Mouse (Mus musculus) inflammation-experienced regulatory T-cells, adult 6 months (primary cell): ENCODE measurements around the gene Duoxa1. TPM values are rescaled to one million over a fixed set of nuclear protein-coding genes. Genes with fewer than 3 reads are reported as not detected.

ENCODE experiments used
- ATAC-seq: one replicate; pipeline ENCODE4 v1.8.0; 2017
- polyA plus RNA-seq, 3 experiments: library from polyadenylated mRNA; unstranded; fragments of 100-300 nt; shearing (Covaris generic); gene quantifications; one replicate each; pipeline ENCODE4 v1.2.1; 2017

Duoxa1 gene
- polyA plus RNA-seq, 3 experiments from 2014 or later, result not detected

DNA sequence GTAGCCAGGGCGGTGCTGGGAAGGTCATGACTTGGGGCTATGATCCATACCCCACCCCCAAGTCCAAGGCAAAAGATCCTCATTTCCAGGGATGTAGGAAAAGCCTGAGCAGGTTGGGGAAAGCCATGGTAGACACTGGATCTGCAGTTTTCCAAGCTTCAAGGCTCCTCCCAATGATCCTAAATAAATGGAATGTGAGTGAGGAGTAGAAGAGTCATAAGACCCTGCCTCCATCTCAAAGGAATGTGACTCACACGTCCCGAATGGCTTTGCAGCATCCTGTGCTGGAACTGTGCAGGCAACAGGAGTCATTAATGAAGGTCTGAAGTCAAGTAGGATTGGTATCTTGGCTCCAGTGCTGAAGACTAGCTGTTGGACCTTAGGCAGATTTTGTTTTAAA is 14.5 kb upstream of the Duoxa1 start:
- no peak for ATAC-seq

DNA sequence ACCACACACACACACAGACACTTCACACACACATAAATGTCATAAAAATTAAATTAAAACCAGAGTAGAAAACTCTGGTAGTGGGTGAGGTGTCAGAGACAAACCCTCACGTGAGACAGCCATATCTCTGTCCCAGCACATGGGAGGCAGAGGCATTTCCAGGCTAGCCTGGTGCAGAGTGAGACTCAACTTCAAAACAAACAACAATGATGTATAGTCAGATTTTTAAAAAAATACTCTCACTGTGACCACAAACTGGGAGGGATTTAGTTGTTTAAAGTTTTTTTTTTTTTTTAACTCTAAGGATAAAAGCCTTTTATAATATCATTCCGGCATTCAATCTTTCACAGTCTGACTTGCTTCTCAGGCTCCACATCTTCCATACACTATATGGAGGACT is 11.8 kb upstream of the Duoxa1 start:
- ATAC-seq, result no peak

DNA sequence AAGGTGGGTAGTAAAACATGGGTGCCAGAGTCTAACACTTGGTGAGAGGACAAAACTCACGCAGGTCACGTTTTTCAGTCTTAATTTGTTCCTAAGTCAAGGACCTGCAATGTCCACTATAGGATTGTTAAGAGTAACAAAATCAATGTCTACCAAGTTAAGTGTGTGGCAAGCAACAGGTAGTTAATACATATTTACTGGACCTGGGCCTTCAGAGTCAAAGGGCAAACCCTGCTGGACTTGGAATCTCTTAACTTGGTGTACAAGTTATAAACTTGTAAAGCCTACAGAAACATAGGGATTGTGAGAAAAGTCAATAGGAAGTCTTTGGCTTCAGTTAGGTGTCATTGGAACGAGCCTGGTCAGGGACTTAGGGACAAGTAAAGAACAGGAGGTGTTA is 11.1 kb upstream of the Duoxa1 start:
- no peak for ATAC-seq

DNA sequence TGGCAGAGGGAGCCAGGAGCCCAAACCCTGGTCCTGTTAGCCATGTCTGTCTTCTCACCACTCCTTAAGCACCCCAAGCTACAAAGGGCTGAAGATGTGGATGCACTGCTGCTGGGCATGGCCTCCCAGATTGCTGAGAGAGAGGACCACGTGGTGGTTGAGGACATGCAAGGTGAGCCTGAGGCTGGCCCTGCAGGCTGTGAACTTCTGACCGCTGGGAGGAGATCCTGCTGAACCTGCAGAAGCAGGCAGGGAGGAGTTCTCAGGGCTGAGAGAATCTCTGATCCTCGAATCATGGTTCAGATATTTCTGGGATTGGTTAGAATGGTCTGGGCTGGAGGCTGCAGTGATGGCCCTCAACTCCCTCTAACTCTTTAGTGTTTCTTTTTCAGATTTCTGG is 10.4 kb upstream of the Duoxa1 start:
- no peak for ATAC-seq

DNA sequence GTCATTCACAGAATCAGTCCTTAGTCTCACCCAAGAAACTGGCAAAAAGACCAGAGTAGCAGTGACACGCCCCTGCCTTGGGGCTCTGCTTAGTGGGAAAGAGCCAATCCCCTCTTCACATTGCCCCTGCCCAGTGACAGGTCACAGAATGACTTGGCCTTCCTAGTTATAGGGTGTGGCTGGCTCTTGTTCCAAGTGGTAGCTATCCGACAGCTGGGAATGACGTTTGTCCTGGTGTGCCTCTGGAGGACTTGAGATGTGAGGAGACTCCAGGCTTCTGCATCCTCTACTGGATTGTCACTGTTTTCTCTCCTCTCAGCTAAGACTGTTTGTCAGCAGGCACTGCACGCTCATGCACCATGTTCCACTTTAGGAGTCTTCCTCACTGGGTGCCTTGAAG is 3.9 kb upstream of the Duoxa1 start:
- no peak for ATAC-seq

DNA sequence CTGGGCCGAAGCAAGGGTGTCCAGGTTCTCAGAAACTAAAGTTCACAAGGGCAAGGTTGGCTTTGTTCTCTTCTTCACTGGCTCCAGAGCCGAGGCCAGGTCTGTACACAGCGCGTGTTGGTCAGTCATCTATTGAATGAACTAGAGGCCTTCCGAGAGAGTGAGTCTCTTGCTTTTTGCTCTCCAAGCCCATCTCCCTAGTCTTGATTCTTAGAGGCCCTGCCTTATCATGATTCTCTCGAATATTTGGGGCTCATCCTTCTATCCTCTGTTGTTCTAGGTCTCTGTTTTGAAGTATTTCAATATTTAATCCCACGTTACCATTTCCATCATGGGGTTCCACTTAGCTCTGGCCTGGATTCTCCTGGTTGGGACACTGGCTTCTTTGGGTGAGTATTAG is 1.8 kb upstream of the Duoxa1 start, which contains the start of gene Duox1:
Duox1 (plus strand) TSS at position 301 of the 400 bp plus-strand sequence.
- no peak for ATAC-seq

DNA sequence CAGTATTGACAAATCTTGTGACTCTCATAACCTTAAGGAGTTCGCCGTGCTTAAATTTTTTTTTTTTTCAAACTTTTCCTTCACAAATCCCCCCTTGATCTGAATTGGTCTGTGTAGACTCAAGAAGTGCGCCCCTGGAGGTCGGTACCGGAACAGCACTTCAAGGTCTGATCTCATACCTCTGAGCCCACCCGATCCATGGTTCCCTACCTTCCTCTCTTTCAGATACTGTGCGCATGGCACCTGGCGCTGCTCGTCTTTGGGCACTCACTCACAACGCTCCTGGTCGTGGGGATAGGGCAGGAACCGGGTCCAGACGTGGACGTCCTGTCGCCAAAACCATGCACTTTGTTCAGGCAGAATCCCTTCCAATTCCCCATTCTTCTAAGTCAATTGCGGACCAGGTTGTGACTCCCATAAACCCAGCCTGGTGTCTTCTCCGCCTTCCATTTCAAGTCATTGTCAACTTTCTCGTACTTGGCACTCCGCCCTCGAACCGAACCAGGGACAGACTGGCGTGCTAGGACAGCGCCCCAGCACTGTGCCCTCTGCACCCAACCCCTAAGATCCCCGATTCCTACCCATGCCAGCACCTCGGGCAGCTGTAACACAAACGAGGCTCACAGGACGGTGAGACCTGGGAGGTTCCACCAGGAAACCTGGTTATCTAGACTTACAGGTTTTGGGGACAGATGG is 660 bp downstream of the Duoxa1 start:
- peak; percentile 43 for ATAC-seq

DNA sequence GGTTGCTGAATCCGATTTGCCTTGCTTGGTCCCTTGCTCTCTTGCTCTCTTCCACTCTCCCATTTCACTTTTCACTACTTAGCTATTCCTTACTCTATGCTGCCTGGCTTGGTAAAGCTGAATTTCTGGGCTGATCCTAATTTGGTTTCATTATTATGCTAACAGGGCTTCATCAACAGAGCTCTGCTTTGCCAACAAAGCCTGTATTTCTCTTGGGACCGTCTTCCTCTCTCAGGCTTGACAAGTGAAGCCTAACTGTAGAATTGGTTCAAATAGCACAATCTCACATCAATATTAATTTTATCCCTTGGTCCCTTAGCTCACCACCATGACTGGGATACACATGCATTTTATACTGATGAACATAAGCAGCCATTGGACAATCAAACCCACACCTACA is 2.0 kb downstream of the Duoxa1 start:
- no peak for ATAC-seq

DNA sequence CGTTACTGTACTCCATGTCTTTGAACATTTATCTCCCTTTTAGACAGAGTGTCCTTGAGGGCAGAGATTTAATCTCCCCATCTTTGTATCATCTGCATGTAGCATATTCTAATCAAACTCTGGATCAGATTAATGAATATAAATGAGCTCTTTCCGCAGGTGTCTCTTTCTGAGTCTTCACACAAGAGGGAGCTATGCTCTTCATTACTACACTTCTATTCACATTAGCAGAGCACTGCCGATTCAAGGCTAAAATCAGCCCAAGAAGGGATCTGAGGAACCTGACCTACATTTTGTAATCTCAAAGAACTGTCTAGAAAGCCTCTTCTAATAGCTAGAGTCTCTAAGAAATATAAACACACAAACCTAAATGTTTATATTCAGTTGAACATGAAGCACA is 3.9 kb downstream of the Duoxa1 start:
- ATAC-seq, result no peak

DNA sequence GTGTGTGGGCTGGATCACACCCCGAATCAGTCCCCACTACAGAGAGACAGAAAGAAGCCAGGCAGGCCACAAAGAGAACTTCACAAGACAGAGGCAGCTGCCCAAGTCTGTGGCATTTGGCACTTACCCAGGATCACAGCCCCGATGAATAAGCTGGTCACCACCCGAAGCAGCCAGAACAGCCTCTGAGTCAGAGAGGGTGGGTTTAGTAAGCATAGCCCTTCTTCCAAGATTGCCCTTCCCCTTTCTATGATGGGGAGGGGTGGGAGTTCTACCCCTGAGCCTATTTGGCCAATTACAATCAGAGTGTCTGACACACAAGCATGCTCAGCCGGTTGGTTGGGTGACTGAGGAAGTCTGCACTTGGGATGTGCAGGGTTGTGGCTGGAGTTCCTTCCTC is 7.3 kb downstream of the Duoxa1 start:
- ATAC-seq, result no peak

DNA sequence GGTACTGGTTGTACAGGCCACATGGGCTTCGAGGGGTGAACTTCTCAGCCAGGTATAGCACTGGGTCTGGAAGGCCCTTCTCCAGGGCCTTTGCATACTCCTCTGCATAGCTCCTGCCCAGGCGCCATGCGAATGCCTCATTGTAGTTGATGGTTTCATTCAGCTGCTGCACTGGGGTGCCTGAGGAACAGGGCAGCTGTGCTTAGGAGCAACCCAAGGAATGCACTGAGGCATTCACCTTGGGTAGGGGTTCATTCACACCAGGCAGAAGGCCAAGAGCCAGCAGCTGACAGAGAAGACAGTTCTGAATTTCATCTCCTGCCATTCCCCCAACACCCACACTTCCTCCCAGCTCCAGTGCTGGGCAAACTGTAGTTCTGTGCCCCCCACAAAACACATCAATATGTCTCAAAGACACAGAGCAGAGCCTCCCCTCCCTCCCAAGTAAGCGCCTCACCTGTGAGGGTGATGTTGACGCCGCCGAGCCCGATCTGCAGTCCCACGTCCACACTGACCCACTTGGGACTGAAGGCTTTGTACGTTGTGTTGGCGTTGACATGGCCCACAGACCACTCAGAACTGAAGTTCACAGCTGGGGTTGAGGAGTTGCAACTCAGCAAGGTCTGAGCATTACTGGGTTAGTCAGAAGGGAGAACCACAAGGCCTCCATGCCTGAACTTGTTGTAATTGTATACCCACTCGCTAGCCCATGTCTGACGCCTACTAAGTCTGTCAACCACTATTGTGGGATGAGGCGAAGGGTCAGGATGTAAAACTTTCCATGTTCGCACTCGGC is 8.2 kb downstream of the Duoxa1 start:
- no peak for ATAC-seq

DNA sequence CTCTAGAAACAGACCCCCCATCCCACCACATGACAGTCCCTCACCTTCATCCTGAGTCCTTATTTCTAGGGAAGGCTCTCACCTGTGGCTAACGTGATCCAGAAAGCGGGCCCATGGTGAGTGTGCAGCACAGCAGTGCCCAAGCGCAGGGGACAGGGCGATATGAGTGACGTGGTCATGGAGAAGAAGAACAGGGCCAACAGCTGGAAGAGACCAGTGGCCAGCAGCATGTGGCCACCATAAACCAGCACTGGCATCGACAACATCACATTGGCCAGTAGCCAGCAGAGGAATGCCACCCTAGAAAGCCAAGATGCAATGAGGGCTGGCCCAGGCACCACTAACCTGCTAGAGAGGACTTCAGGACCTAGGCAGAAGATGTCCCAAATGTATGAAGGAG is 9.0 kb downstream of the Duoxa1 start:
- ATAC-seq, result no peak

DNA sequence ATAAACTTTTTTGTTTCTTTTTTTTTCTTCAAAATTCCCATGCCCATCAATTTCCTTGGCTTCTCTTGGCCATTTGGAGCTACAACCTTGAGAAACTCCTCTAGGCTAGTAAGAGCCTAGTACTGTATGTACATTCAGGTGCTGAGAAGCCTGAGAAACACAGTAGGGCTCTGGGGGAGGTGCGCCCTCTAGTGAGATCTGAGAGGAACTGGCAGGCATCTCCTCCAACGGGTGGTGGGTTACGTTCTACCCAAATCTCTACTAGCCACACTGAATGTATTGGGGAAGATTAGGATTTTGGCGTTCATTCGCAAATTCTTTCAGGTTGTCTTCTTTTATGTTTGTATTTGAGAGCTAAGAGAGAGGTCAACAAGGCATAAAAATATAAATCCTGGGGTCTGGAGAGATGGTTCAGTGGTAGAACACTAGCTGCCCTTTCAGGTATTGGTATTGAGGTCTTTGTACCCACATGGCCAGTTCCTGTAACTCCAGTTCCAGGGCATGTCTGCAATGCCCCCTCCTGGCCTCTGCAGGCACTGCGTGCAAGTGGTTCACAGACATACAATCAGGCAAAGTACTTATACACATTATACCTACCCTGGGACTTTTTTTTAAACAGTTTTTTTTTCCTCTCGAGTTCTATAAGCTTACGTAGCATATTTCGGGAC is 10.8 kb downstream of the Duoxa1 start:
- ATAC-seq, result peak; percentile 73

DNA sequence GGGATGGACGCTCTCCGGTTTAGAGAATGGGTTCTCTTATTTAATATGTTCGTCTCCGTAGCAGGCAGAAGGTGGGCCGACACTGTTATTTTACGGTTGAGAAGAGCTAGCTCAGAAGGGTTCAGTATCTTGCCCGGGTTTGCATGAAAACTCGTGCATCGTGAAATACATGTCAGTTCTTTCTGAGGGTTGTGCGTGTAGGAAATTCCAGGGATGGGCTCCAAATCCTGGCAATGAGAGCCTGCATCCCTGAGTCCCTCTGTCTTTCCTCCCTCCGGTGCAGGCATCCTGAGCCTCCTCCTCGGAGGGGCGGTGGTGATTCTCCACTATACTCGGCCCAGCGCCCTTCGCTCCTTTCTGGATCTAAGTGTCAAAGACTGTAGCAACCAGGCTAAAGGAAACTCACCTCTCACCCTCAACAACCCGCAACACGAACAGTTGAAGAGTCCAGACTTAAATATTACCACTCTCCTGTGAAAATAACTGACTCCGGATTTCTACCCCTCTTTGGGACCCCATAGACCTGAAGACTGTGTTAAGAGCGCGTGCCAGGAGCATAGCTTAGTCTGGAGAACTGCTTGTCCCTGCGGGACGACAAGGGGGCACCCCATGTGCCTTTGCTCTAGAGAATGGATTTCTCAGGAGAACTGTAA is 11.5 kb downstream of the Duoxa1 start:
- ATAC-seq, result no peak

DNA sequence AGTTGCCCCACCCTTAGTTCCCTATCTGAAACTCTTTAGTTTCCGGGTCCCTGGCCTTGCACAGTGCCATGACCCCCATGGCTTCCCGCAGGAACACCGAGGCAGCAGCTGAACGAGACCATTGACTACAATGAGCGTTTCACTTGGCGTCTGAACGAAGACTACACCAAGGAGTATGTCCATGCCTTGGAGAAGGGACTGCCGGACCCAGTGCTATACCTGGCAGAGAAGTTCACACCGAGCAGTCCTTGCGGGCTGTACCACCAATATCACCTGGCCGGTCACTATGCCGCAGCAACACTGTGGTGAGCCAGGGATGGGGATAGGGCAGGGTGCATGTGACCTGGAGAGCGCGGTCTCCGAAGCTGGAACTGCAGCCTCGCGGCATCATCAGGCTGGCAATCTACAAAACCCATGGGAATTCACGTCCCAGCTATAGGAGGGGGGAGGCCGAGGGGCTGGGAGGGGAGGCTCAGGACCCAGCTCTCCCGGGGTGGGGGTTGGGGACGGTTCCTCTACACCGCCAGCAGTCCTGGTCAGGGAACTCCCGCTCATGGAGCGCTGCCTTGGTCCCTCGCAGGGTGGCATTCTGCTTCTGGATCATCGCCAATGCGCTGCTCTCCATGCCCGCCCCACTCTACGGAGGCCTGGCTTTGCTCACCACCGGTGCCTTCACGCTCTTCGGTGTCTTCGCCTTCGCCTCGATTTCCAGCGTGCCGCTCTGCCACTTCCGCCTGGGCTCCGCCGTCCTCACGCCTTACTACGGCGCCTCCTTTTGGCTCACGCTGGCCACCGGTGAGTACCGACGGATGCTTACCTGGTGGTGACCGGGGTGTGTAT is 12.2 kb downstream of the Duoxa1 start:
- ATAC-seq, result peak; percentile 45

DNA sequence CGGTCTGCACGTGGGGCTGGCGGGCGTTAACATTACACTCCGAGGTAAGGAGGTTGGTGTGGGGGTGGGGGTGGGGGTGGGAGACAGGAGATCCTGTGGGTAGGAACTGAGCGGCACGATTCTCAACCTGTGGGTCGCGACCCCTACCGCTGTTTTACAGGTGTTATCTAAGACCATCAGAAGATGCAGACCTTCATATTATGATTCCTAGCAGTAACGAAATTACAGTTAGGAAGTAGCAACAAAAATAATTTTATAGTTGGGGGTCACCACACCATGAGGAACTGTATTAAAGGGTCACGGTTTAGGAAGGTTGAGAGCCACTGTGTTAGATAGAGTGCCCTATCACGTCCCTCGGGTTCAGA is 12.9 kb downstream of the Duoxa1 start:
- no peak for ATAC-seq

DNA sequence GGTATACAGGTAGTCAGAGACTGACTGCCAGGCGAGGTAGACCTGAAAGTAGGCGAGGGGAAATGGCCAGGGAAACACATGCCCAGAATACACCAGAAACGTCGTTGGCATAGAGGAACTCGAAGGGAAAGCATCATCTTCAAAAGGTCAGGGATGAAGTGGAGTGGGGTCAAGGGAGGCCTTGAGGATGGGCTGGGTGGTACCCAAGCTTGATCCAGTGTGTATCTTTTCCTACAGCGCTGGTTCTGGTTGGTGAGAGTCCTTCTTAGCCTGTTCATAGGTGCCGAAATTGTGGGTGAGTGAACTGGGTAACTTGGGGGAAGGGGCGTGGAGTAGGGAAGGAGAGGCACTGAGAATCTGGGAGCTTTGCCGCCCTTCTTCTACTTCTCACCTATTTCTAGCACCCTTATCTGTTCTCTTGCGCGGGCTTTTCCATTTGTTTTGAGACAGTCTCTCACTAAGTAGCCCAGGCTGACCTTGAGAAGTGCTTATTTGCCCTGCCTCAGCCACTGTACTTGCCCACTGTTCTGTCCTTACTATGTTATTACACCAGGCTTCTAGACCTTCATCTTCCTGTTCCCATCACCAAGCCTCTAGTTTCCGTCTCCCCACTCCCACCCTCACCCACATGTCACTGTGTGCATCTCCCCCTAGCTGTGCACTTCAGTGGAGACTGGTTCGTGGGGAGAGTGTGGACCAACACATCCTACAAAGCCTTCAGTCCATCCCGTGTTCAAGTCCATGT is 13.4 kb downstream of the Duoxa1 start:
- ATAC-seq, result no peak

DNA sequence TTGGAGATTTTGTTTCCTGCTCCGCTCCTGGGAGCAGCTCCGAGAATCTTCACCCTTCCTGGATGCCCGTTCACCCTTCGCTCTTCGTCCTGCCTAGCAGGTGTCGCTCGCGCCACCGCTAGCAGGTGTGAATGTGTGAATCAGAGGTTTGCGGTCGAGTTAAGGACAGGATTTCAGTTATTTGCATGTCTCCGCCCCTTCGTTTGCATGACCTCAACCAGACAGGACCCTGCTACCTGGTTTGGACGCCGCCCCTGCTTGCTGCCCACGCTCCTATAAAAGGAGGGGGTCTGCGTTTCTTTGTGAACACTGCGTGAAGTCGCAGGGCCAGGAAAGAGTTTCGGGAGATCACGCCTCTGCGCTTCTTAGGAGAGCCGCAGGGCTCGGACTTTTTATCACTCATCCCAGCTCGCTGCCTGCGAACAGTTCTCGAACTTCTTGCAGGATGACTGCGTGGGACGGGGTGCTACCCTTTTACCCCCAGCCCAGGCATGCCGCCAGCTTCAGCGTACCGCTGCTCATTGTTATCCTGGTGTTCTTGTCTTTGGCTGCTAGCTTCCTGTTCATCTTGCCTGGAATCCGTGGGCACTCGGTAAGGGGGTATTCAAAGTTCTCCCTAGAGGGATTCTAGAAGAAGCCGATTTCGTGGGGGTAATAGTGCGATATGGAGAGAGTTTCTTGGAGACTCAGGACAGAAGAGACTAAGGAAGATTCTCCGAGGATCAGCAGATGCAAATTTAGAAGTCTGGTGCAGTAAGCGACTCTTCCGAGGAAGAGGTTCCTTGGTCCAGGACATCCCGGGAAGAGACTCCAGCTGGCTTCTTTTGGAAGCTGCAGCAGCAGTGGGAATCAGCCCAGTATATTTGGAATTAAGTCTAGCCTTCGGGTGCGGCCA is 14.7 kb downstream of the Duoxa1 start, which contains the start of gene Duoxa2:
Duoxa2 (plus strand) TSS at position 305 of the 895 bp plus-strand sequence.
- peak; percentile 36 for ATAC-seq

DNA sequence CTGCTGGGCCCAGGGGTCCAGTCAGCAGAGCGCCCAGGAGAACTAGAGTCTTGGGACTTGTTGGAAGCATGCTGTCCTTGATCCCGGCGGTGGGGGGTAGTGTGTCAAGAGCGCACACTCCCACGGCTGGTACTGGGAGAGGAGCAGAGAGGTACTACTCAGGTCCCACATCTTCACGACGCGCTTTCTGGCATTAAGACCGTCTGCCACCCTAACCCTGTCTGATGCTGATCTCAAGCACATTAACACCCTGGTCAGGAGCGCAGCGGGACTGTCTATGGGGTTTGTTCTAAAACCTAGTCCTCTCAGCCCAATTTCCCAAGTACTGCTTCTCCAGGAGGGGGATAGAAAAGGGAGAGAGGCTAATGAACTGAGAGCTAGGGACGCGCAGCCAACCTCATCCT is 15.4 kb downstream of the Duoxa1 start, which contains the start of gene Duox2:
Duox2 (minus strand) TSS at position 354 of the 404 bp plus-strand sequence.
- no peak for ATAC-seq
